Mouse (Mus musculus): Measurements from ENCODE around the gene Smok2a.
"Not testable (repeated sequence)": the region's sequence is repeated elsewhere in the genome, so short reads cannot be mapped to it uniquely, and the experiment has no call there.

DNA sequence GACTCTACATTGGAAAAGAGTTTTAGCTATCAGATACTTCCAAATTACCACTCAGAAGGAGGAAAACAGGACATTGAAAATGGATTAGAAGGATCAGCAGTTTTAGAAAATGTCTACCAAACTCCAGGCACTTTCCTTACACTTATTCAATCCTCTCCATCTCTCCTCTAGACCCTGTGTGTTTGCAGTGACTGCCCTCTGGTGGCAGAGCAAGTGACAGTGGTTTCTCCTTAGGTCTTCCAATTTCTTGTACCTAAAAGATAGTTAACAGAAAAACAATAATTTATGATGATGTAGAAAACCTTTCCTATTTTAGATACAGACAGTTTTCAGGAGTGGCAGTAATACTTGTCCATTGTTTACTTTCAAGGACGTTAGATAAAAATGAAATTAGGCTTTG is 45.4 kb upstream of the Smok2a start:
- not testable (repeated sequence) for TF ChIP-seq CTCF (IDR thresholded peaks at IDR 0.05; ENCODE audit: low read depth, low read length); POLR2A (IDR thresholded peaks at IDR 0.05; ENCODE audit: extremely low read depth, insufficient read depth, low read length)
